Mouse (Mus musculus): ENCODE measurements around the gene Gzmm. TPM values are rescaled to one million over a fixed set of nuclear protein-coding genes. Genes with fewer than 3 reads are reported as not detected.
"Not testable (repeated sequence)": the region's sequence is repeated elsewhere in the genome, so short reads cannot be mapped to it uniquely, and the experiment has no call there.

Gzmm gene
- total RNA-seq, 2 experiments from 2014 or later = 1.8 to 2.0 TPM

DNA sequence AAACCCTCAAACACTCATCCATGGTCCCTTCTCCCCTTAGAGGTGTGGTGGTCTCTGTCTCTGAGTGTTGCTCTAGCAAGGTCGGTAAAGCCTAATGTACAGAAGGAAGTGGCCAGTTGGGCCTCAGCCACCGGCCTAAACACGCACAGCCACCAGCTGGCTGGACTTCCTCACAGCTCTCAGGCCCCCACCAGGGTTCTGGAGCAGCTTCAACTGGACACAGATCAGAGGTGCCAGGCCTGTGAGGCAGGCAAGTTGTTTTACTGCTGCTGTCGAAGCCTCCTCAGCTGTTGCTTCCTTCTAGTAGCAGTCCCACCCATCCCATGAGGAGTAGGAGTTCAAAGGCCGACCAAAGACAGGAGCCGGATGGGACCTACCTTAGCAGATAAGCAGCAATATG lies 9.1 kb downstream of the Gzmm start:
- no peak for DNase-seq (ENCODE audit: low spot score in 2 of 2)
- intact Hi-C loops (cut with DNase I) = no loop called here

DNA sequence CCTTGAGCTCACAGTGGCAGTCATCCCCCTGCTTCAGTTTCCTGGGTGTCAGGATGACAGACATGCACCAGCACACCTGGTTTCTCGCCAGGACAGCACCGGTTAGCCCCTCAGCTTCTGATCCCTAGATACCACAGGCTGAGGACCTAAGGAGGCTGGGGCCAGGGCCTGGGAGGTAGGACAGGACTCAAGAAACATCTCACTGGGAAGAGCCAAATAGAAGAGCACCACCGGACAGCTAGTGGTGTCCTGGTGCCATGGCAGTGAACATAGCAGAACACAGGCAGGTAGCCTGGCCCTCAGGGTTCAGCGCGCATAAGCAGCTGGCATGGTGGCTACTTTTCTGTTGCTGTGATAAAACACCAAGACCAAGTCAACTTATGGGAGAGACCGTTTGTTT lies 9.6 kb downstream of the Gzmm start:
- intact Hi-C loops (cut with DNase I) = no loop called here

DNA sequence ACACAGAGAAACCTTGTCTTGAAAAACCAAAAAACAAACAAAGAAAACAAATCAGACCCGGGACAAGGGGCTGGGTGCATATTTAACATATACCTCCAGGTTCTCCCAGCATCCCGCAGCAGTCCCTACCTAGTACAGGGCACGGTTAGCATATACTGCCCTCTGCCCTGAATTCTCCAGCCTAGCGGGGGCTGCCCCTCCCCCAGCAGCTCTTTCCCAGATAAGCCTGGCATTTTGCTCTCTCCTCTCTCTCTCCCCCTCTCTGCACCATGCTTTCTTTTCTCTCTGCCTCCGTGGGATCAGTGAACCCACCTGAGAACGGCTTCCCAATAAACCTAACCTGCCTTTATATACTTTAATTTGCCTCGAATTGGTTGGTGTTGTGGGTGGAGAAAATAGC lies 11.9 kb downstream of the Gzmm start:
- intact Hi-C loops (cut with DNase I) = no loop called here
- DNase-seq (ENCODE audit: low spot score in 2 of 2) = no peak

More for the DNA sequence above, 9.6 kb downstream of the Gzmm start:
- DNase-seq (ENCODE audit: low spot score in 2 of 2) = no peak

DNA sequence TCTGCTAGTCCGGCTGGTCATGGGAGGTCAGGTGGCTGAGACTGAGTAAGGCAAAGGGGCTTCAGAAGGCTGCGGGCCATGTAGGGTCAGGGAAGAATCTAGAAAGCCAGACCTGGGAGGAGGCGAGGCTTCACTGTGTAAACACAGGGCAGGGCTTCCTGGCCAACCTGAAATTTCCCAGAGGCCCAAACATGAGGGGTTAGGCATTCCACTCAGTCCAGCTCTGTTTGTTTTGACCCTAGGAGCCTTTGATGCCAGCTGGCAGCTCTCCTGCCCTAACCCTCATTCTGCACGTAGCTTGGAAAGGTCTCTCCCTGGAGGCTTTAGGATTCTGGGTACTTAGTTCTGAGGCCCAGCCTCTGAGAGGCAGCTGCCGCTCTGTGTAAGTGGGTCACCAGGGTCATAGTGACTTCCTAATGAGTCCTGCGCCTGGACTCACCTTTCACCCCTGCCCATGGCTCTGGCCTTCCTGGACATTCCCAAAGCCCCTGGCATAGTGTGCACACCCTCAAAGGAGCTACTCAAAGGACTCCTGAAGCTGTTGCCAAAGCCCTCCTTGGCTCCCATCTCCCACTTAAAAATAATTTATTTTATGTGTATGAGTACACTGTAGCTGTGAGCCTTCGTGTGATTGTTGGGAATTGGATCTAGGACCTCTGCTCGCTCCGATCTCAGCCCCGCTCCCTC lies 12.8 kb downstream of the Gzmm start:
- DNase-seq (ENCODE audit: low spot score in 2 of 2) = no peak

DNA sequence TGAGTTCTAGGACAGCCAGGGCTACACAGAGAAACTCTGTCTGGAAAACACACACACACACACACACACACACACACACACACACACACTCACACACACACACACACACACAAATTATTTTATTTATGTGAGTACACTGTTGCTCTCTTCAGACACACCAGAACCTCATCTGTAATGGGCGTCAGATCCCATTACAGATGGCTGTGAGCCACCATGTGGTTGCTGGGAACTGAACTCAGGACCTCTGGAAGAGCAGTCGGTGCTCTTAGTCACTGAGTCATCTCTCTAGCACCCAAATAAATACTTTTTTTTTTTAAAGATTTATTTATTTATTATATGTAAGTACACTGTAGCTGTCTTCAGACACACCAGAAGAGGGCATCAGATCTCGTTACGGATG lies 14.2 kb downstream of the Gzmm start:
- intact Hi-C loops (cut with DNase I); DNase-seq (ENCODE audit: low spot score in 2 of 2): not testable (repeated sequence)

More for the DNA sequence above, 12.8 kb downstream of the Gzmm start:
- intact Hi-C loops (cut with DNase I) = no loop called here

DNA sequence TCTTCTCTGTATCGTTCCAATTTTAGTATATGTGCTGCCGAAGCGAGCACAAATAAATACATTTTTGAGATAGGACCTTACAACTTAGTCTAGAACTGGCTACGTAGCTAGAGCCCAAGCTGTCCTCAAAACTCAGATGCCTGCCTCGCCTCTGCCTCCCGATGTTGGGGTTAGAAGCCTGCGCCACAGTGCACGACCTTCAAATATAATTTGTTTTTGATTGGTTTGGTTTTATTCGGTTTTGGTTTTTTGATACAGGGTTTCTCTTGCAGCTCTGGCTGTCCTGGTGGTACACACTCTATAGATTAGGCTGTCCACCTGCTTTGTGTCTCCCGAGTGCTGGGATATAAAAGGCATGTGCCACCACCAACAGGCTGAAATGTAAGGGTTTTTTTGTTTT lies 14.7 kb downstream of the Gzmm start:
- no peak for DNase-seq (ENCODE audit: low spot score in 2 of 2)
- intact Hi-C loops (cut with DNase I) = no loop called here

DNA sequence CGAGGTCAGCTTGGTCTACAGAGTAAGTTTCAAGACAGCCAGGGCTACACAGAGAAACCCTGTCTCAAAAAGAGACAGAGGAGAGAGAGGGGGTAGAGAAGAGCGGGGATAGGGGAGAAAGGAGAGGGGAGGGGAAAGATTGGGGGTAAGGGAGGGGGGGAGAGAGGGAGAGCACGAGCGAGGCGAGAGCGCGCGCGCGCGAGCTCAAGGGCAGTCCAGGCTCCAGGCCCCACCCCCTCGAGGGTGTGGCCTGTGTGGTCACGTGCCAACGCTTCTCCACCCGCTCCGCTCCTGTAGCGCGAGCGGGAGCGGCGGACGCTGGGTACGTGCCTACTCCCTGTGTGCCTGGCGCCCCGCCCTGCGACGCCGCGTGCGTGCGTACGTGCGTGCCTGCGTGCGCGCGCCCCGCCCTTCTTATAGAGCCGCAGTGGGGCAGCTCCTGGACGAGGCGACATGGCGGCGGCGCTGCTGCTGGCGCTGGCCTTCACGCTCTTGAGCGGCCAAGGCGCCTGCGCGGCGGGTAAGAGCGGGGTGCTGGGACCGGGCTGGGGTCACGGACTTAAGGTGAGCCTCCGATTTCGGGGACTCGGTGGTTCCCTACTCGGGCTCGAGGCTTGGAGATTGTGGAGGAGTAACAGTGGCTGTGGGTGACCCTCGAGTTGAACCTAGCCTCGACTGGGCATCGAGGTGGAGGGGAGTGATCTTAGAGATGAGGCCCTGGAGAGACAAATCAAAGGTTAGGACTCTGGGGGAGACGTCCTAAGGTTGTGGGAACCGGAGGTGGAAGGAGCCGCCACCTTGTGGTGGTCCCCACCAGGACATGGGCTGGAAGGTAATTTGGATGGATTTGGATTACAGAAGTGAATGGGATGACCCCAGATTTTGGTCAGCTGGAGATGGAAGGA lies 15.5 kb downstream of the Gzmm start, which contains the start of gene Bsg:
Gene Bsg, plus strand, starts transcription at position 427 of the 905 bp plus-strand sequence.
- peak; percentile 99 for DNase-seq (ENCODE audit: low spot score in 2 of 2)
- intact Hi-C loops (cut with DNase I) = no loop called here

DNA sequence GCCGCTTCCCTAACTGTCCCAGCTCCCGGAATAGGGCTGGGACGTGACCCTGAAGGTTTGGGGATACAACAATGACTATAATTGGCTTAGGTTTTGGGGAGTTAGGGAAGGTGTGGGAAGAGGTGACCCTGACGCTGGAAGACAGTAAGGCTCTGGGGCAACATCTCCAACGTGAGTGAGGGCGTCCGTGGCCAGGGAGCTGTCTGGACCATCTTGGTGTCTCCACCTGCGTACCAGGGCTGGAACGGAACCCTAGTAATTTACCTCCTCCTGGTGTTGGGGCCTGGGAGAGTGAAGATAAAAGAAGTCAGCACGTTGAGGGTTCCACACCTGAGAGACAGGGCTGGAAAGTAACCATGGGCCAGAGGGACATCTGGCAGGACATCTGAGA lies 16.1 kb downstream of the Gzmm start:
- intact Hi-C loops (cut with DNase I) = no loop called here
- DNase-seq (ENCODE audit: low spot score in 2 of 2) = no peak

DNA sequence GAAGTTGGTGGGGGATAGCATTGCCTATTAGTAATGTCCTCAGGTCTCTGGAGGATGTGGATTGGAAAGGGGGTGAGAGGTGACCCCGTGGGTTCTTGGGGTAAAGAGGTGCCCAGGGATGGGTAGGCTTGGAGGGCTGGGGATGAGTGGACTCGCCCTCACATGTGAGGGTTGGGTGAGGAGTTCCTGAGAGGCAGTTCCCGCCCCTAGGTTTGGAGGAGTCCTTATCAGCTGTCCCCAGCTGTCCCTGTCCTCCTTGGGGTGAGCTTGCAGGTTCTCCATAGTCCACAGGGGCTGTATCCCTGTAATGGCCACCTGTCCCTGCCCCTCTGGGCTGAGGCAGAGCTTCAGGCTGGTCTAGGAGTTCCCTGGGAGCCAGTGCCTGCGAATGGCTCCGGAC lies 17.1 kb downstream of the Gzmm start:
- DNase-seq (ENCODE audit: low spot score in 2 of 2) = no peak
- intact Hi-C loops (cut with DNase I) = no loop called here

DNA sequence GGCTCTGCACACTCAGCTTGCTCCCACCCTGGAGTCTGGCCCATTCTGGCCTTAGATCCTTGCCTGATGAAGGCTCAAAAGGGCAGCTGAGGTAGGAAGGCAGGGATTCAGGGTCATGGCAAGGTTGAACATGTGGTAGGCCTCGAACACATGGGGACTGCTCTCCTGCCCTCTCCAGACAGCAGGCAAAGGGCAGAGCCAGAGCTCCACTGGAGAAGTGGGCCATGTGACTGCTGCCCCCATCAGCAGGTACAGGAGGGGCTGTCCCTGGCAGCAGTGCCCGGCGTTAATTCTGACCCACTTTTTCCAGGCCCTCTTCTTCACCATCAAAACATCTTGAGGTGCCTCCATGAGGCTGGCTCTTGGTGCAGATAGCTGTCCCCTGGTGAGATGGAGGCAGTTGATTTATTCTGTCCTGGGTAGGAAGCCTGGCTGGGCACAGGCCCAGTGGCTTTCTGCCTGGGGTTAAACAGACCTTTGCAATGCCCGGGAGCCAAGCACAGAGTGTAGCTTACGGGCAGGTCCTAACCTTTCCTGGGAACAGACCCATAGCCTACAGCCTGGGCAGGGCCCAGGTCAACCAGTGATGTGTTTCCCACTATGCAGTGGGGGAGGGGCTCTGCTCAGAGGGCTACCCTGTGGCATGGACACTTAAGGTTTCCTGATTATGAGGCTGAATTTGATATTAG lies 17.7 kb downstream of the Gzmm start:
- intact Hi-C loops (cut with DNase I) = no loop called here
- no peak for DNase-seq (ENCODE audit: low spot score in 2 of 2)

DNA sequence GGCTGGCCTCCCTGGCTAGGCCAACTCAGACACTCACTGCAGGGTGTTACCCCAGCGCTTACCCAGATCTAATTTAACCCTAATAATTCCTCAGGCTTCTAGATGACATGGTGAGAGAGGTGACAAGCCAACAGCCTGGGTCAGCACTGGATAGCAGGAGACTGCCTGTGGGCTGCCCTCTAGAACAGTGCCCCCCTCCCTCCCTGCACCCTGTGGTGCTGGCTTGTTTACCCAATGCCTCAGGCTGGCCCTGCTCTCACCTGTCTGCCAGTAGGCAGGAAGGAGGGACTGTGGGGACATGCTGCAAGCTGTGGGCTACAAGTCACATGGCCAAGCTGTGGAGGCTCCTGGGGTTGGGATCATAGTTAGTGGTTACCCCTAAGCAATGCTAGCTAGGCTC lies 18.3 kb downstream of the Gzmm start:
- no peak for DNase-seq (ENCODE audit: low spot score in 2 of 2)
- intact Hi-C loops (cut with DNase I) = no loop called here

DNA sequence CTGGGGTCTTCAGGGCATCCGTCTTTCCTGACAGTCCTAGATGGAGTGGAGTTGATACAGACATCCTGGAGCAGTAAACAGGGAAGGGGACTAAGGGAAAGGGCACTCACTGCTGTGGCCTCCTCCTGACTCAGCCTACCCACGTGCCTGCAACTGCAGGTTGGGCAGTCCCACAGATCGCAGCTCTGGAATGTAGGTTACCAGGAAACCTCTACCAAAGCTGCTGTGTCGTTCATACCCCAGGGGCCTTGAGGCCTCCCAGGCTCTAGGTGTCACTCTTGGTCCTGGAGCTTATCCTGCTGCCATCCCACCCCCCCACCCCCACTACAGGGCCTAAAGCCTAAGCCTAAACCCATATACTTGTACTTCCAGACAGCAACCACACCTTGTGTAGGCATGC lies 18.9 kb downstream of the Gzmm start:
- no peak for DNase-seq (ENCODE audit: low spot score in 2 of 2)
- intact Hi-C loops (cut with DNase I) = no loop called here

DNA sequence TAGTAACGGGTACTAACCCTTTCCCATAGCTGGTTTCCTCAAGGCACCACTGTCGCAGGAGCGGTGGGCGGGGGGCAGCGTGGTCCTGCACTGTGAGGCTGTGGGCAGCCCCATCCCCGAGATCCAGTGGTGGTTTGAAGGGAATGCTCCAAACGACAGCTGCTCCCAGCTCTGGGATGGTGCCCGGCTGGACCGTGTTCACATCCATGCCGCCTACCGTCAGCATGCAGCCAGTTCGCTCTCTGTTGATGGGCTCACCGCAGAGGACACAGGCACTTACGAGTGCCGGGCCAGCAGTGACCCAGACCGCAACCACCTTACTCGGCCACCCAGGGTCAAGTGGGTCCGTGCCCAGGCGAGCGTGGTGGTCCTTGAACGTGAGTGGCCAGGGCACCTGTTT lies 19.8 kb downstream of the Gzmm start:
- intact Hi-C loops (cut with DNase I) = no loop called here

DNA sequence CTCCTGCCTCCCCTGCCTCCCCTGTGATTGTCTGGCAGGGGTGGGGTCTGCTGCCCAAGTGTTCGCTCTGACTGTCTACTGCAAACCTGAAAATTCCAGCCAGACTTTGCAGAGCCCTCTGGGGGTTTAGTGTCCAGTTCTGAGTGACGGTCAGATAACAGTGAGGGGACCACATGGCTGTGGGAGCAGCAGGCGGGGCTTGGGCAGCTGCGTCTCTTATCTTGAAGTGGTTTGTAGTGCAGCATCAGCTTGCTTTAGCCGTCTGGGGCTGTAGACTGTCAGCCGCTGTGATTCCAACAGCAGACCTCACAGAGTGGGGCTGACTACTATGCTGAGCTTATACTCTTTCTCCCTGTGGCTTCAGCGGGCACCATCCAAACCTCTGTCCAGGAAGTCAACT lies 20.5 kb downstream of the Gzmm start:
- DNase-seq (ENCODE audit: low spot score in 2 of 2) = no peak
- intact Hi-C loops (cut with DNase I) = no loop called here

More for the DNA sequence above, 19.8 kb downstream of the Gzmm start:
- no peak for DNase-seq (ENCODE audit: low spot score in 2 of 2)

DNA sequence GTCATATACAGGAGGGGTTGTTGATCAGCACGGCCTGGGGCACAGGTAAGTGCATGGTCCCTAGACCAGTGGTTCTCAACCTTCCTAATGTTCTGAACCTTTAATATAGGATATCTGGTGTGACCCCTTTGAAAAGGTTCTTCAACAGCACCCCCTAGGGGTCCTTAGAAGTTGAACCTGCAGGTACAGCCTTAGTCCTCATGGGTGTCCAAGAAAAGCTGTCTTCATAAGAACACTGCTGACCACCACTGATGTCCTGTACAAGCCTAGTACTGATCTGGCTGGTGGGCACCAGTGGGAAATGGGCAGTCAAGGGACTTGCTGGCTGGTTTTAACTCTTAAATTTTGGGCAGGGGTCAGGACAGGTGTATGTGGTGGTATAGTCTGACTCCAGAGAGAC lies 23.2 kb downstream of the Gzmm start:
- no peak for DNase-seq (ENCODE audit: low spot score in 2 of 2)
- intact Hi-C loops (cut with DNase I) = no loop called here

DNA sequence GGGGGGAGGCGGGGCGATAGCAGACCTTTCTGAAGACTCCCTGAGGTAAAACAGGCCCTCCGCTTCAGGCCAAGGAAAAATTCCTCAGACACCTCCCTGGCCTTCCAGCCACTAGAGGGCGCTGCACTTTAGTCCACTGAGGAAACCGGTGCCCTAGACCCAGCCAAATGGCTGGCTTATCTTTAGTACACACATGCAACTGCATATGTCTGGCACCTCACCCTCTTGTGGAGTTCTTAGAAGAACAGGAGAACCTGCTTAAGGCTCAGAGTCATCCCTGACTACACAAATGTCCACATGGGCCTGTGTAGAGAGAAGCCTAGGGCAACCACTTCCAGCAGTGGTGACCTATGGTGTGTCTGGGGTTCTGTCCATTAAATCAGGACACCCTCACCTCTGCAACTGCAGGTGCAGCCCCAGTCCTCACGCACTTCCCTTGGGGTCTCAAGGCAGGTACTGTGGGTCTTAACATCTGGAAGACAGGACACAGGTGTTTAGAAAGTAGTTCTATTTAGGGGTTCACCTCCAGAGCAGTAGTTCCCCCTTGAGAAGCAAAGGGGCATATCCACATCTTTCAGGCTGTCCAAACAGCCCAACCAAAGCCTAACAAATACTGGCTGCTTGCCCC lies 23.8 kb downstream of the Gzmm start:
- intact Hi-C loops (cut with DNase I) = no loop called here
- peak; percentile 69 to 77 for DNase-seq (ENCODE audit: low spot score in 2 of 2)

DNA sequence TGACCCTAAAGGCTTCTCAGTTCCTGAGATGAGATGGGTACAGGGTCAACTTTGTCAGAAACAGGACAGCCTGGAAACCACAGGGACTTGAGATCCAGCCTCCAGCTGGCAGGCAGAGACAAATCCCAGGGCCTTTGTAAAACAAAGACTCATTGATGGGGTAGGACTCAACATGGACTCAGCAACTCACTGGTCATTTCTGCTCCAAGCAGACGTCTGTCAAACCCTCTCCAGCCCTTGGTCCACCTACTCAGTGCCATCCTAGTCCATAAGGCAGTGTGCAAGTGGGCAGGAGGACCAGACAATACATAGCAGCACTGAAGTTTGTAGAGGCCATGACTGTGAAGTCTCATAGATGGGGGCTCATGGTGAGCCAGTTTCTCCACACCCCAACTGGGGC lies 24.3 kb downstream of the Gzmm start:
- intact Hi-C loops (cut with DNase I) = no loop called here

DNA sequence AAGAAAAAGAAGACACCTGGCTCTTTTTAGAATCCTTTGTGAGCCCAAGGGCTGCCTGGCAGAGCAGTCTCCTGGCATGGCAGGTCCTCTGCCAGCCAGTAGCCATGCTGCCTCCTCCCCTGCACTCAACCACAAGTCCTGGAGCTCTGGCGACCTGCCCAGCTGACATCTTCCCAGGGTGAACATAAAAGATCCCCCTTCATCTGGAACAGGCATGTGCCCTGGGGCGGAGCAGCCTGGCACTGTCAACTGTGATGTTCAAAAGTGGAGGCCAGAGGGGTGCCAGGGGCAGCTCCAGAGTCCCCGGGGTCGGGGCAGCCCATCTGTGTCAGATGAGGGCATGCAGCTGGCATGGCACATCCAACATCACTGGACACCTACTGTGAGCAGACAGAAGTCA lies 26.2 kb downstream of the Gzmm start:
- DNase-seq (ENCODE audit: low spot score in 2 of 2) = no peak
- intact Hi-C loops (cut with DNase I) = no loop called here

More for the DNA sequence above, 24.3 kb downstream of the Gzmm start:
- no peak for DNase-seq (ENCODE audit: low spot score in 2 of 2)

DNA sequence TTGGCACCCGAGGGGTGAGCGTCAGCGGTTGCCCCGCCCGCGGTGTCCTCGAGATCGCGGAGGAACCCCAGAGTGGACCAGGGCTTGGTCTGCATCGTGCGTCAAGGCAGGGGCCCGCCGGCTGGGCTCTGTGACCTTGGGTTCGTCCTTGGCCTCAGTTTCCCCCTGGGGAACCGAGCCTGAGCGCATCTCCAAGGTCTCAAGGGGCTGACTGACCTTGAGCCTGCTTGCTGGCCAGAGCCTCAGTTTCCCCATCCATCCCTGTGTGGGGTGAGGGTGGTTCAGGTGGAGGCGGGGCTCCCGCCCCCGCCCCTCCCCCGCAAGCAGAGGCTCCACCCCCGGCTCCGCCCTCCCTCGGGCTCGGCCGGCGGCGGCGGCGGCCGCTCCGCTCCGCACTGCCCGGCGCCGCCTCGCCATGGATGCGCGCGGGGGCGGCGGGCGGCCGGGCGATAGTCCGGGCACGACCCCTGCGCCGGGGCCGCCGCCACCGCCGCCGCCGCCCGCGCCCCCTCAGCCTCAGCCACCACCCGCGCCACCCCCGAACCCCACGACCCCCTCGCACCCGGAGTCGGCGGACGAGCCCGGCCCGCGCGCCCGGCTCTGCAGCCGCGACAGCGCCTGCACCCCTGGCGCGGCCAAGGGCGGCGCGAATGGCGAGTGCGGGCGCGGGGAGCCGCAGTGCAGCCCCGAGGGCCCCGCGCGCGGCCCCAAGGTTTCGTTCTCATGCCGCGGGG lies 27.6 kb downstream of the Gzmm start, which contains the start of gene Hcn2:
Gene Hcn2, plus strand, starts transcription at position 381 of the 734 bp plus-strand sequence.
- intact Hi-C loops (cut with DNase I) = no loop called here

More for the DNA sequence above, 27.6 kb downstream of the Gzmm start, which contains the start of gene Hcn2:
- DNase-seq (ENCODE audit: low spot score in 2 of 2) = no peak
